8 mouse cellular contexts compared by ENCODE assay signal in genomic region chr12:99393867-99394630, GRCm38 (mm10).
DNase-seq lines count a peak whose midpoint lies in the region; ATAC-seq and TF ChIP-seq lines count a peak whose summit lies in the region.

No protein-coding gene starts in this region.

- peak overlapping the region; percentile 92 for H3K9ac ChIP-seq in heart, embryonic 15.5 days
- H3K9ac ChIP-seq in hindbrain, embryonic 16.5 days (ENCODE audit: low read depth, low read length), result no peak overlapping the region

- no peaks in the 10 kb centered on the region for H3K9me3 ChIP-seq in heart, embryonic 15.5 days (replicated peaks)
- no peaks in the 10 kb centered on the region for H3K9me3 ChIP-seq in hindbrain, embryonic 16.5 days (ENCODE audit: control insufficient read depth, low read length)

- H3K27me3 ChIP-seq in heart, embryonic 15.5 days, result no peaks in the 10 kb centered on the region
- no peaks in the 10 kb centered on the region for H3K27me3 ChIP-seq in hindbrain, embryonic 16.5 days (replicated peaks; ENCODE audit: control insufficient read depth, insufficient read depth, low read length)
- H3K27me3 ChIP-seq in myocyte (ENCODE audit: control insufficient read depth, insufficient read depth, insufficient read length), result no peaks in the 10 kb centered on the region

- no peak overlapping the region for H3ac ChIP-seq in myocyte (ENCODE audit: control insufficient read depth, insufficient read length)

- DNase-seq in heart, postnatal 36 days, result no peak
- no peak for DNase-seq in left cerebral cortex, adult 11 months (ENCODE audit: low spot score)
- no peak for DNase-seq in spleen, adult 18-20 months
- no peak for DNase-seq in frontal cortex, postnatal 14 days (ENCODE audit: low spot score in 2 of 2)

- H3K4me3 ChIP-seq in heart, embryonic 15.5 days, result peak overlapping the region; percentile 97
- H3K4me3 ChIP-seq in bone marrow macrophage, adult 2 months (ENCODE audit: insufficient read depth, low read length), result peak overlapping the region; percentile 94
- H3K4me3 ChIP-seq in hindbrain, embryonic 16.5 days (ENCODE audit: low read length), result peak overlapping the region; percentile 93
- H3K4me3 ChIP-seq in myocyte, result peak overlapping the region; percentile 56

- no peak for ATAC-seq in heart, embryonic 15.5 days (replicated peaks; ENCODE audit: insufficient number of reproducible peaks, insufficient read depth, low FRiP score, low read depth)
- no peak for ATAC-seq in hindbrain, embryonic 16.5 days

- H3K4me1 ChIP-seq in heart, embryonic 15.5 days (replicated peaks), result peaks cover 30% of the 10 kb centered on the region
- peaks cover 13% of the 10 kb centered on the region for H3K4me1 ChIP-seq in bone marrow macrophage, adult 2 months (ENCODE audit: control insufficient read depth, insufficient read depth, low read length)
- peaks cover 16% of the 10 kb centered on the region for H3K4me1 ChIP-seq in hindbrain, embryonic 16.5 days (ENCODE audit: control insufficient read depth, insufficient read depth, low read depth, low read length)

- H3K79me2 ChIP-seq in myocyte (ENCODE audit: control insufficient read depth, insufficient read depth), result peaks cover 12% of the 10 kb centered on the region

- H3K27ac ChIP-seq in heart, embryonic 15.5 days, result peak overlapping the region; percentile 92
- H3K27ac ChIP-seq in bone marrow macrophage, adult 2 months (ENCODE audit: insufficient read depth, low read depth, low read length), result no peak overlapping the region
- H3K27ac ChIP-seq in hindbrain, embryonic 16.5 days (ENCODE audit: low read depth, low read length), result no peak overlapping the region

- H3K36me3 ChIP-seq in heart, embryonic 15.5 days, result no peaks in the 10 kb centered on the region
- no peaks in the 10 kb centered on the region for H3K36me3 ChIP-seq in hindbrain, embryonic 16.5 days (ENCODE audit: control insufficient read depth, insufficient read depth, low read length)
- H3K36me3 ChIP-seq in myocyte (ENCODE audit: control insufficient read depth, insufficient read depth), result no peaks in the 10 kb centered on the region

- 51% methylated on average over 11 of the region's 11 CpGs for WGBS in heart, embryonic 15.5 days
- WGBS in hindbrain, embryonic 16.5 days, result 54% methylated on average over 11 of the region's 11 CpGs

- intact Hi-C loops in heart, postnatal 36 days (cut with DNase I), result loop anchor here (1.0 to 5.0 kb wide), 5 partner anchors 57 to 297 kb away; partner anchors contain the start of gene Foxn3

- peak overlapping the region; percentile 78 for H3K4me2 ChIP-seq in heart, embryonic 15.5 days
- peak overlapping the region; percentile 83 for H3K4me2 ChIP-seq in hindbrain, embryonic 16.5 days (ENCODE audit: low read length)
- peak overlapping the region; percentile 89 for H3K4me2 ChIP-seq in myocyte (ENCODE audit: low read depth)

- no peak for TF ChIP-seq CTCF in bone marrow macrophage, adult 2 months (IDR thresholded peaks at IDR 0.05; ENCODE audit: low read depth, low read length)

- no peak for TF ChIP-seq POLR2A in bone marrow macrophage, adult 2 months (IDR thresholded peaks at IDR 0.05; ENCODE audit: borderline replicate concordance, low read depth, low read length)
- no peak for TF ChIP-seq POLR2A in myocyte (IDR thresholded peaks at IDR 0.05; ENCODE audit: insufficient read length, low read depth)

TF ChIP-seq in myocyte, 11 proteins besides CTCF, POLR2A, EP300 and RAD21:
- no peak for TF ChIP-seq TCF12 (IDR thresholded peaks at IDR 0.05; ENCODE audit: insufficient read depth, poor library complexity, severe bottlenecking)
TF ChIP-seq in myocyte: peak in this region for 0.
